Mouse (Mus musculus) neural tube, embryonic 11.5 days (tissue): Measurements from ENCODE around the gene Poc5. TPM values are rescaled to one million over a fixed set of nuclear protein-coding genes. Genes with fewer than 3 reads are reported as not detected.

Source experiments
- ATAC-seq: fragments of 200-750 bp; cut with Nextera tagmentation; 2 replicates; pipeline ENCODE4 v1.8.0; 2017; ENCODE audit warnings: moderate number of reproducible peaks, mild to moderate bottlenecking, moderate TSS enrichment, moderate library complexity; ENCODE audit not compliant: insufficient read depth, low FRiP score, low TSS enrichment
- DNase-seq: peaks from one replicate; pipeline ENCODE4 v3.0.0-alpha.2; 2015; ENCODE audit warnings: low spot score
- H3K27ac ChIP-seq: fragments of 300-500 bp; sonication (generic); 2 replicates; pipeline ENCODE4 v1.5.1; 2014; ENCODE audit warnings: low read depth, mild to moderate bottlenecking, low read length
- H3K27me3 ChIP-seq: fragments of 300-500 bp; sonication (generic); 2 replicates; pipeline ENCODE4 v1.6.1; 2014; ENCODE audit warnings: mild to moderate bottlenecking, low read length, mixed read lengths; ENCODE audit not compliant: control insufficient read depth, insufficient read depth
- H3K36me3 ChIP-seq: fragments of 300-500 bp; sonication (generic); 2 replicates; pipeline ENCODE4 v1.6.1; 2014; ENCODE audit warnings: mild to moderate bottlenecking, low read length, moderate library complexity, mixed read lengths; ENCODE audit not compliant: control insufficient read depth, insufficient read depth
- H3K4me1 ChIP-seq: fragments of 300-500 bp; sonication (generic); 2 replicates; pipeline ENCODE4 v1.6.1; 2014; ENCODE audit warnings: low read length, mixed read lengths; ENCODE audit not compliant: control insufficient read depth, insufficient read depth
- H3K4me2 ChIP-seq: fragments of 300-500 bp; sonication (generic); 2 replicates; pipeline ENCODE4 v1.6.1; 2014; ENCODE audit warnings: low read depth, mild to moderate bottlenecking, moderate library complexity
- H3K4me3 ChIP-seq: fragments of 300-500 bp; sonication (generic); 2 replicates; pipeline ENCODE4 v1.5.1; 2014; ENCODE audit warnings: low read depth, low read length
- H3K9ac ChIP-seq: fragments of 300-500 bp; sonication (generic); 2 replicates; pipeline ENCODE4 v1.6.1; 2014; ENCODE audit warnings: mild to moderate bottlenecking, low read length
- H3K9me3 ChIP-seq: fragments of 300-500 bp; sonication (generic); 2 replicates; pipeline ENCODE4 v1.6.1; 2016; ENCODE audit warnings: low read length; ENCODE audit not compliant: control insufficient read depth
- WGBS: fragments of 180-500 bp; shearing (Covaris S2); extraction: QIAGEN DNeasy Blood & Tissue Kit; methylation state at CpG from one replicate; pipeline ENCODE4 v1.1.7; 2014; 5-methylcytosine and 5-hydroxymethylcytosine counted together
- polyA plus RNA-seq: library from polyadenylated mRNA; unstranded; fragments of >200 nt; fragmentation: Nextera tagmentation; extraction: Ambion mirVana; gene quantifications from 2 replicates; pipeline ENCODE4 v1.2.1, GENCODE M21; 2014

Poc5 gene
- polyA plus RNA-seq, 1 experiment from 2014 or later, result 27.2 TPM

DNA sequence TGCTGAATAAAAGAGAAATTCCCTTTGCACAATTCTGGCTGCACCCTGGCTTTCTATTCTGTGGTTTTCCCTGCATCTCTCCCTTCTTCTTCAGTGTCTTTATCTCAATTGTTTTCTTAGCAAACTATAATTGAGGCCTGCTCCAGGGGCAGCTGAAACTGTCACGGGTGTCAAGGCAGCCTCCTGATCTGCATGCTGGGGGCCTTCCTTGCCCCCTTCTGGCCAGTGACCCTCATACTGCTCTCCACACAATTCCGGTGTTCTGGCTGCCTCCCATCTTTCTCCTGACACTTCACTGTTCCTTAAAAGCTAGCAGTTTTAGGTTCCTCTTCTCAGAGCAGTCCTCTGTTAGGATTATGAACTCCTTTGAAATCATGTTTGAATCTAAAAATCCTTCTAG lies 1.2 kb downstream of the Poc5 start:
- DNase-seq (no peak), ATAC-seq (no peak)
- peak overlapping the region; percentile 60 for H3K4me3 ChIP-seq
- H3K9me3 ChIP-seq, result no peaks in the 10 kb centered on the region
- WGBS, result 41% methylated on average over 2 of the region's 2 CpGs
- peak overlapping the region; percentile 76 for H3K4me2 ChIP-seq
- H3K36me3 ChIP-seq, result no peaks in the 10 kb centered on the region
- peaks cover 8% of the 10 kb centered on the region for H3K4me1 ChIP-seq
- H3K27ac ChIP-seq, result no peak overlapping the region
- H3K27me3 ChIP-seq, result no peaks in the 10 kb centered on the region
- H3K9ac ChIP-seq, result peak overlapping the region; percentile 62

GRCm38 (mm10) chr13:96401251-96401650 lies 13.2 kb downstream of the Poc5 start:
- 95% methylated on average over 5 of the region's 5 CpGs for WGBS
- DNase-seq (no peak), ATAC-seq (no peak)

GRCm38 (mm10) chr13:96405518-96405917 lies 17.4 kb downstream of the Poc5 start:
- 97% methylated on average over 2 of the region's 2 CpGs for WGBS
- H3K27me3 ChIP-seq, result no peaks in the 10 kb centered on the region
- ATAC-seq, result no peak
- DNase-seq, result no peak
- peaks cover 20% of the 10 kb centered on the region for H3K36me3 ChIP-seq
- no peak overlapping the region for H3K4me3 ChIP-seq
- no peak overlapping the region for H3K9ac ChIP-seq
- H3K27ac ChIP-seq, result no peak overlapping the region
- no peak overlapping the region for H3K4me2 ChIP-seq
- no peaks in the 10 kb centered on the region for H3K9me3 ChIP-seq
- no peaks in the 10 kb centered on the region for H3K4me1 ChIP-seq

More at GRCm38 (mm10) chr13:96401251-96401650, 13.2 kb downstream of the Poc5 start:
- no peak overlapping the region for H3K4me2 ChIP-seq
- H3K27ac ChIP-seq, result no peak overlapping the region
- H3K9me3 ChIP-seq, result no peaks in the 10 kb centered on the region
- H3K27me3 ChIP-seq, result no peaks in the 10 kb centered on the region
- H3K9ac ChIP-seq, result no peak overlapping the region
- H3K36me3 ChIP-seq, result peaks cover 23% of the 10 kb centered on the region
- no peaks in the 10 kb centered on the region for H3K4me1 ChIP-seq
- no peak overlapping the region for H3K4me3 ChIP-seq

GRCm38 (mm10) chr13:96407040-96407439 lies 18.9 kb downstream of the Poc5 start:
- peak; percentile 52 for DNase-seq
- no peaks in the 10 kb centered on the region for H3K4me1 ChIP-seq
- no peak overlapping the region for H3K4me2 ChIP-seq
- WGBS, result 78% methylated on average over 4 of the region's 4 CpGs
- ATAC-seq, result no peak
- no peaks in the 10 kb centered on the region for H3K9me3 ChIP-seq
- H3K9ac ChIP-seq, result no peak overlapping the region
- no peak overlapping the region for H3K4me3 ChIP-seq
- peaks cover 18% of the 10 kb centered on the region for H3K36me3 ChIP-seq
- H3K27ac ChIP-seq, result no peak overlapping the region
- H3K27me3 ChIP-seq, result no peaks in the 10 kb centered on the region

GRCm38 (mm10) chr13:96408786-96409185 lies 20.7 kb downstream of the Poc5 start:
- 91% methylated on average over 1 of the region's 1 CpGs for WGBS
- H3K27me3 ChIP-seq, result no peaks in the 10 kb centered on the region
- H3K9ac ChIP-seq, result no peak overlapping the region
- peaks cover 14% of the 10 kb centered on the region for H3K36me3 ChIP-seq
- no peak overlapping the region for H3K4me2 ChIP-seq
- DNase-seq (no peak), ATAC-seq (no peak)
- no peak overlapping the region for H3K4me3 ChIP-seq
- H3K4me1 ChIP-seq, result no peaks in the 10 kb centered on the region
- H3K9me3 ChIP-seq, result no peaks in the 10 kb centered on the region
- no peak overlapping the region for H3K27ac ChIP-seq

DNA sequence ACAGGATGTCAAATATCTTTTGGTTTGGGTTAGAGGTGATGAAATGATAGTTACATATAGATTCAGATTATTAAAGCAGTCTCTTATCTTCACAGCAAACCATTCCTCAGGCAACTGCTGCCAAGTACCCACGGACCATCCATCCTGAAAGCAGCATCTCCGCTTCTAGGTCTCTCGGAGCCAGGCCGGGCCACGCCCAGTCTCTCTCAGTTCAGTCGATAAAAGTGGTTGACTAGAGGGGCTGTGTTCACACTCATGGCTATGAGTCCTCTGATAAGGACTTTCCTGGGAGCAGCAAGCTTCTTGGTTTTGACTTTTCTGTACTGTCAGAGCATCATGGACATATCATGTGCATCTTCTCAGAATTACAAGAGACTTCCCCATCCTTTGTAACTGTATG lies 26.3 kb downstream of the Poc5 start:
- no peaks in the 10 kb centered on the region for H3K9me3 ChIP-seq
- no peaks in the 10 kb centered on the region for H3K27me3 ChIP-seq
- DNase-seq (no peak), ATAC-seq (no peak)
- no peaks in the 10 kb centered on the region for H3K4me1 ChIP-seq
- no peak overlapping the region for H3K27ac ChIP-seq
- 92% methylated on average over 6 of the region's 6 CpGs for WGBS
- H3K4me3 ChIP-seq, result no peak overlapping the region
- no peak overlapping the region for H3K4me2 ChIP-seq
- H3K9ac ChIP-seq, result no peak overlapping the region
- H3K36me3 ChIP-seq, result peaks cover 9% of the 10 kb centered on the region

DNA sequence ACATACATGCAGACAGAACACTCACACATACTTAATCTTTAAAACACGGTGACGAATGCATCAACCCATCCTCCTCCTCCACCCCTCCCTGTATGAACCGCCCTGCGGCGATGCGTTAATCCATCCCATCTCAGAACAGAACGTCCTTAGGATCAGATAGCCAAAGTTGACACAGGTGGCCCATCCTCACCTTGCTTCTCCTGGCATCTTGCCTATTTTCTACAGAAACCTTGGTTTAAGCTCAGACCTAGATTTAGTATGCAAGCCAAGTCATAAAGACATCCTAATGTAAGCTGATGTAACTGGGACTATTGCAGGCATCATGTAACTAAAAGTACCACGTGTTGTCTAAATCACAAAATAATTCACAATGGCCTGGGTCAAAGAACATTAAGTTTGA lies 28.3 kb downstream of the Poc5 start:
- DNase-seq (no peak), ATAC-seq (no peak)
- no peak overlapping the region for H3K4me3 ChIP-seq
- no peak overlapping the region for H3K9ac ChIP-seq
- no peaks in the 10 kb centered on the region for H3K4me1 ChIP-seq
- H3K9me3 ChIP-seq, result no peaks in the 10 kb centered on the region
- H3K27me3 ChIP-seq, result no peaks in the 10 kb centered on the region
- WGBS, result 95% methylated on average over 8 of the region's 8 CpGs
- H3K4me2 ChIP-seq, result no peak overlapping the region
- no peak overlapping the region for H3K27ac ChIP-seq
- peaks cover 7% of the 10 kb centered on the region for H3K36me3 ChIP-seq

DNA sequence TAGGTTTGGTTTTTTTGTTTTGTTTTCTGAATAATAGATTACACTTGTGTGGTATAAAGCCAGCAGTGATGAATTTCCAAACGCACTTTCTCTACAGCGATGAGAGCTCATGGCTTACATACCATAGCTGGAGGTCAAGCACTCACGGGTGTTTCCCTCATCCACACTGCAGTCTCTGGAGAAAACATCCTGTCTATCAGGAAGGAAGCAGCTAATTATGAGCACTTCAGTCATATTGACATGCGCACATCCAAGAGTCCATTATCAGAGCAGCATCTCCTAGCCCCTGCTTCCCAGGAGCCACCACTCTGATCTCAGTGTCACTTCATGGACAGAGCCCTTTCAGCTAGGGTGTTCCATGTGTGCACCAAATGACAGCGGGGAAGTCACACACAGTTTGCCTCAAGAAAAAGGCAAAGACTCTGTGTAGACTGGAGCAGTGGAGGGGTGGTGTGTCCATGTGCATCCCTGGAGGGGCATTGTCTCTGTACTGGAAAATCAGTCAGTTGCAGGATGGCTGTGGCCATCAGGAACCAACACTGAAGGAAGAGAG lies 29.2 kb downstream of the Poc5 start:
- Histone ChIP-seq H3K4me1 (no peaks in the 10 kb centered on the region), H3K27ac (no peak overlapping the region), H3K4me3 (no peak overlapping the region), H3K9ac (no peak overlapping the region), H3K4me2 (no peak overlapping the region), H3K9me3 (no peaks in the 10 kb centered on the region), H3K27me3 (no peaks in the 10 kb centered on the region), H3K36me3 (peaks cover 7% of the 10 kb centered on the region)
- DNase-seq (no peak), ATAC-seq (no peak)
- 92% methylated on average over 5 of the region's 5 CpGs for WGBS

DNA sequence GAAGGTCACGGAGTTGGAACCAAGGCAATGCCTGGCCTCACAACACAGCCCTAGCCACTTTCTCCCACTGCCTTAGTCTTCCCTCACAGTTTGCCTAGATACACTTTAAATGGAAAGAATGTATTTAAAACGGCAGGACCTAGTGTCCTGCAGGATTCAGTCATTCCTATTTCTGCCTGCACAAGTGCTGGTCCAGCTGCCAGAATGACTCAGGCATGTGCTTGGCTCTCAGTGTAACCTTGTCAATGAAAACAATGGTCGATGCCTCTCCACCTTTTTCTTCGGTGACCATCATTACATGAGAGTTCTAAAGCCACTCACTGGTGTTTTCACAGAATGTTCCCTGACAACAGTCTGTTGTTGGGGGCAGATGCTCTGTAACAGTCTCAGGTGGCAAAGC lies 30.4 kb downstream of the Poc5 start:
- no peak overlapping the region for H3K27ac ChIP-seq
- peaks cover 7% of the 10 kb centered on the region for H3K36me3 ChIP-seq
- ATAC-seq (no peak), DNase-seq (no peak)
- no peaks in the 10 kb centered on the region for H3K4me1 ChIP-seq
- no peak overlapping the region for H3K9ac ChIP-seq
- no peak overlapping the region for H3K4me3 ChIP-seq
- 91% methylated on average over 4 of the region's 4 CpGs for WGBS
- H3K4me2 ChIP-seq, result no peak overlapping the region
- no peaks in the 10 kb centered on the region for H3K9me3 ChIP-seq
- no peaks in the 10 kb centered on the region for H3K27me3 ChIP-seq
